Mouse (Mus musculus): ENCODE measurements at regions not wholly inside any gene's neighbourhood (a gene's known extent, or its start where the extent isn't known, plus 50 kb on each side); places are given as distances from the start of the nearest gene placed in this dataset.

DNA sequence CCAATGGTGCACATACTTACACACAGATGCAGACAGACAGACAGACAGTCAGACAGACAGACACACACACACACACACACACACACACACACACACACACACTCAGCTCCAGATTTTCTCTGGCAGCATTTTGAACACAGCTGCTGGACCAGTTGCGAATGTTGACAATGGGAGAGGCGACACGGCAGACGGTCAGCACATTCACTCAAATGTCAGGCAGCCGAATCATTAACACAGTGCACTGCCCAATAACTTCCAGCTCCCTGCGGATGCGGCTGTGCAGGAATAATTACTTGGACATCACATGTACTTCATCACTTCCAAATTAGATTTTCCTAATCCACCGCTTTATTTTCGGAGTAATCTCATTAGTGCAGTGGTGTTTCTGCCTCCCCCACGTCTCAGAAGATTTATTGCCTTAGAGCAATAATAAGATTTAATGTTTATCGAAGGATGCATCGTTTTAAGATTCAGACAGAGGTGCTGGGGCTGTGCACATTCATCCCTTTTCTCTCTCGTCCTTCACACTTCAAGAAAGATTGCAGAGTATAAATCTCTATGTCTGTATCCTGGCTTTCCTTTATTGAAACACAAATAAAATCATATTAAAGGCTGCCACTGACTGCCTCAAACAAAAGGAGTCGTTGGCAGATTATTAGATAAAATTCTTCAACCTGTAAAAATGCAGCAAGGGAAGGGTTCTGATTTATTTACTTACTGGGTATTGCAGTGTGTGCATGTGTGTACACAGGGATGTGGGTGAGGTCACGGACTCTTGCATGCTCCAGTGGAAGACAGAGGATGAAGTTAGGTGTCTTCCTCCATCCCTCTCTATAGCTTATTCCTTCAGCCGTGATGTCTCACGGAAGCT, 70.9 kb upstream of the Gas2 start:
- no peak for DNase-seq (ENCODE audit: low spot score)

DNA sequence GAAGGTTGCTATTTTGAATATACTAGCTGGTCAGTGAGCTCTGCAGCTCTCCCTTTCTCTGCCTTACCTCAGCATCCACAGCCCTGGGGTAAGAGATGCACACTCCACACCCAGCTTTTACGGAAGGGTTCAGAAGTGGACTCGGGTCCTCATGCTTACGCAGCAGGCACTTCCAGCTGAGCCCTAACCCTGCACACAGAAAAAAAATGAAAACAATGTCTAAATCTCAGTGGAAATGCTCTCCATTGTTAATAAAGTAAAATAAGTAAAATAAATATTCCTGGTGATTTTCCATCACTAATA, 70.3 kb upstream of the Gas2 start:
- DNase-seq (ENCODE audit: low spot score): no peak
